Mouse (Mus musculus) embryonic stem cell, embryonic (primary cell): ENCODE data around the gene Trpc7.

ENCODE experiments used
- CTCF ChIA-PET, 4 experiments: fragments of 300-600 bp in 2 of 4; fragments of 350-600 bp in 2 of 4; sonication (Branson Sonifier 250); formaldehyde crosslinking; loops; one replicate each; lab custom pipeline; 2022; ENCODE audit warnings: inconsistent platforms in 2 of 4; lab: Charles Lee
- POLR2A ChIA-PET, 4 experiments: fragments of 300-600 bp in 2 of 4; fragments of 350-600 bp in 2 of 4; sonication (Branson Sonifier 250); formaldehyde crosslinking; loops; one replicate each; lab custom pipeline; 2022; ENCODE audit warnings: antibody characterized with exemption in 4 of 4, inconsistent platforms in 1 of 4; lab: Charles Lee

Trpc7 gene

DNA sequence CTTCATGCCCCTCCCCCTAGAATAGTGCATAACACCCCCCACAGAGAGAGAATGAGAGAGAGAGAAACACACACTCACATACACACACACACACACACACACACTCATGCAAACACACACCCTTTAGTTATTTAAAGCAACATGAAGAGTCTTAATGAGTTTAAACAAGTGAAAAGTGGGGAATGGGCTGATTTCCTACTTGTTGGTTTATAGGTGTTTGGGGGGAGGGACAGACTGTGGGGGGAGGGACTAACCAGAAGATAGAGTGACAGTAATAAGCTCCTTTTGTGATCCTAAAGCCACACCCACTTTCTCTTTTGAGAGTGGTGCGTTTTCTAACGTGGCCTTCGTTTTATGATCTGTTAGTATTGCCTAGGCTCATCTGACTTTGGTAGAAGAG lies at the start of gene Trpc7:
TSS of gene Trpc7 (minus strand) at position 101 of the 400 bp plus-strand sequence.
- CTCF ChIA-PET: interaction anchor here in 1 of 4 experiments (0.7 kb wide), 1 partner anchor 519 kb away, joined by 6 read pairs; no protein-coding TSS in a partner anchor

DNA sequence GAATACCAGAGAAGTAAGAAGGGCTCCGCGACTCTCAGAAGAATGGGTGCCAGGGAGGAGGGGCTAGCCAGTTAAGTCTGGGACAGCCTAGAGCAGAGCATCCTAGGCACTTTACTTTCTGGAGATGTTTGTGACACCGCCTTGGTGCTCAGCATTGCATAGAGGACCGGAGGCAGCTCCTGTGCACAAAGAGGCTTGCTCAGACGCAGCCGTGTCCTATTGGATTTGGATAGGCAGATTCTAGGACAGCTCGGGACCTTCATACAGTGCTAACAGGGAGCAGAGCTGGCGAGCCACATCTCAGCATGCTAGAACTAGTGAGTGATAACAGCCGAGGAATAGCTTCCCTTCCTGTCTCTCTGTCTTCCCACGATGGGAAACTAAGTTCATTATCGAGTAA lies 43.5 kb upstream of the Trpc7 start:
- ChIA-PET CTCF (interaction anchor here in 1 of 4 experiments (0.9 to 1.1 kb wide), 3 partner anchors 15 to 330 kb away, joined by 3 to 4 read pairs (median 3); no protein-coding TSS in a partner anchor), POLR2A (interaction anchor here in 2 of 4 experiments (0.7 to 1.6 kb wide), 3 partner anchors 45 to 133 kb away, joined by 4 read pairs; no protein-coding TSS in a partner anchor)

More for the DNA sequence above, at the start of gene Trpc7:
- POLR2A ChIA-PET: interaction anchor here in 2 of 4 experiments (0.6 to 2.1 kb wide), 2 partner anchors 12 to 14 kb away, joined by 3 to 4 read pairs; no protein-coding TSS in a partner anchor

DNA sequence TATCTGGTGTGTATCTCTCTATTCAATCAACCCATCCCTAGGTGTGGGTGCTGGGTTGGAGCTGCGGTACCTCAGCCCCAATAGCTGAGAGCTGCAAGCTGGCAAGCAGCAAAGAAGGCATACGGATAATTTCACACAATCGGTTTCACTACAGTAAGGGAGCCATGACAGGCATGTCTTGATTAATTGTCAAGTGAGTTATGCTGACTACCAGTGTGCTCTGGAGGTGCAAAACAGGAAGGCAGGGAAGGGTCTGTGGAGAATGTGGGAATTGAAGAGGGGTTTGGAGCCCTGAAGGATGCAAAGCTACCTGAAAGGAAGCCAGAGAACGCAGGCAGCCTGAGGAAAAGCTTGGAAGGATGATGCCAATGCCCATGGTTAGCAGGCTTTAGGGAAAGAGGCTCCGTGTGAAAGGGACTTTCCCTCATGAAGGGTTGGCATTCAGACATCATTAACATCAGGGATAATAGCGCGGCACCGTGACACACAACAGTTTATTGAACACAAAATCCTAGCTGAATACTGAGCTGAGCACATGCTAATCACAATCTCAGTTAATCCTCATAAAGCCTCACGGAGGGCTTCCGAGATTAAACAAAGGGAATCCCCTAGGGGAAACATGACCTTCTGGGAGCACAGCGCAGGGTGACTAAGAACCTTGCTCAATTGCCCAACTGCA lies 38.2 kb upstream of the Trpc7 start:
- POLR2A ChIA-PET: interaction anchor here in 2 of 4 experiments (0.6 to 1.9 kb wide), 7 partner anchors 11 to 192 kb away, joined by 3 to 6 read pairs (median 3); no protein-coding TSS in a partner anchor

GRCm38 (mm10) chr13:56930421-56930820 lies 34.6 kb upstream of the Trpc7 start:
- POLR2A ChIA-PET: no interaction called here
- CTCF ChIA-PET: no interaction called here

More for the DNA sequence above, 38.2 kb upstream of the Trpc7 start:
- CTCF ChIA-PET: interaction anchor here in 1 of 4 experiments (0.6 kb wide), 1 partner anchor 79 kb away, joined by 3 read pairs; no protein-coding TSS in a partner anchor

DNA sequence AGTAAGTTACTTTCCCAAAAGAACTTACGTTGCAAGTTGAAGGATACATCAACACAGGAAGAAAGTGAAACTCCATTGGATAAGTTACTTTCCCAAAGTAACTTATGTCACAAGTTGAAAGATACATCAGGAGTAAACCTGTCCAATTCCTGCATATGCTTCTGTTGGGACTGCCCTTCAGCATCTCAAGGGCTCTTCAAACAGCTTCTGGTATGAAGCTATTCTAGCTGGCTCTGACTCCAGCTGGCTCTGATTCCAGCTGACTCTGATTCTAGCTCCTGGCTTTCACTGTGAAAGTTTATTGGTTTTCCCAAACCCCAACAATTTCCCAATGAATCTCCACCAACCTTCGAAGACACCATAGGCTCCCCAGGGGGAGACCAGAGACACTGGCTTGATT lies 27.2 kb upstream of the Trpc7 start:
- ChIA-PET CTCF (interaction anchor here in 2 of 4 experiments (0.7 to 1.2 kb wide), 3 partner anchors 117 to 986 kb away, joined by 3 read pairs; no protein-coding TSS in a partner anchor), POLR2A (interaction anchor here in 1 of 4 experiments (1.2 to 1.9 kb wide), 2 partner anchors 13 to 23 kb away, joined by 3 to 4 read pairs; no protein-coding TSS in a partner anchor)

DNA sequence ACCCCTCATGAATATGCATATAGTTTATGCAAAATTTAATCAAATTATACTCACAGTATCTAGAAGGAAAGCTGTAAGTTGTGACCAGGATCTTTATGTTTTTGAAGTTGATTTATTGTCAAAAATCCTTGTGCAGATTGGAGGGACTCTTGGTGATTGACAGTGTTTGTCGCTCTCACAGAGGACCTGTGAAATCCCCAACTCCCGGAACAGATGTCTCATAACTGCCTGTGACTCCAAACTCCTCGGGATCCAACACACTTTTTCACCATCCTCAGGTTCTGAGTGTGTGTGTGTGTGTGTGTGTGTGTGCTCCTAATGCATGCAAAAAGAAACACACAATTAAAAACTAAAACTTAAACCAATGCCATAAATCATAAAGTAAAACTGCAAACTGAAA lies 25.5 kb upstream of the Trpc7 start:
- ChIA-PET CTCF (interaction anchor here in 1 of 4 experiments (0.6 kb wide), 1 partner anchor 19 kb away, joined by 3 read pairs; no protein-coding TSS in a partner anchor), POLR2A (no interaction called here)

GRCm38 (mm10) chr13:56914721-56915120 lies 18.9 kb upstream of the Trpc7 start:
- CTCF ChIA-PET: interaction anchor here in 1 of 4 experiments (0.6 kb wide), 1 partner anchor 25 kb away, joined by 3 read pairs; no protein-coding TSS in a partner anchor
- POLR2A ChIA-PET: no interaction called here

GRCm38 (mm10) chr13:56911093-56911492 lies 15.3 kb upstream of the Trpc7 start:
- POLR2A ChIA-PET: interaction anchor here in 3 of 4 experiments (0.6 to 1.0 kb wide), 3 partner anchors 11 to 44 kb away, joined by 3 read pairs; no protein-coding TSS in a partner anchor
- CTCF ChIA-PET: no interaction called here

- POLR2A ChIA-PET: interaction anchor here in 2 of 4 experiments (0.6 to 2.1 kb wide), 3 partner anchors 12 to 192 kb away, joined by 3 to 4 read pairs (median 3); no protein-coding TSS in a partner anchor
- CTCF ChIA-PET: interaction anchor here in 2 of 4 experiments (0.7 to 1.7 kb wide), 2 partner anchors 374 to 519 kb away, joined by 5 to 6 read pairs; no protein-coding TSS in a partner anchor
Observed at GRCm38 (mm10) chr13:56895386-56895785, 407 bp downstream of the Trpc7 start.

- ChIA-PET POLR2A (interaction anchor here in 2 of 4 experiments (0.9 to 2.1 kb wide), 2 partner anchors 15 to 44 kb away, joined by 4 read pairs; no protein-coding TSS in a partner anchor), CTCF (interaction anchor here in 2 of 4 experiments (0.6 to 1.7 kb wide), 2 partner anchors 14 to 375 kb away, joined by 3 to 5 read pairs; no protein-coding TSS in a partner anchor)
Observed at GRCm38 (mm10) chr13:56894543-56894942, 1.2 kb downstream of the Trpc7 start.

DNA sequence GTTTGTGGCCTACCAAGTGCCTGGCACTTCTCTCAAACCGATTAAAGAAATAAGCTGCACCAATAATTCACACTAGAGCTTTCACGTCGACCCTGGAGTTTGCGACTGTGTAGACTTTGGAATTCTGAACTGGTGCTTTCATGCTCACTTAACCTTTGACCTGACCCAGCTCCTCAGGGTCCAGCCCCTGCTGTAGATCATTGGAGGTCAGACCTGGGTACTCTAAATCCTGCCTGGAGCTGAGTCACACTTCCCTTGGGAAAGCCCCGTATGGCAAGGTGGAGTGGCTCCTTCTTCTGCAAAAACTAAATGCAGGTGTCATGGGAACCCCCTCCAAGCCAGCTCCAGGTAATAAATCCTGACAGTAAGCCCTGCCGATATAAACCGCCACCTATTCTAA lies 5.9 kb downstream of the Trpc7 start:
- ChIA-PET POLR2A (interaction anchor here in 1 of 4 experiments (1.7 kb wide), 1 partner anchor 10 kb away, joined by 4 read pairs; no protein-coding TSS in a partner anchor), CTCF (interaction anchor here in 2 of 4 experiments (1.0 to 1.5 kb wide), 2 partner anchors 25 to 369 kb away, joined by 3 read pairs; no protein-coding TSS in a partner anchor)

DNA sequence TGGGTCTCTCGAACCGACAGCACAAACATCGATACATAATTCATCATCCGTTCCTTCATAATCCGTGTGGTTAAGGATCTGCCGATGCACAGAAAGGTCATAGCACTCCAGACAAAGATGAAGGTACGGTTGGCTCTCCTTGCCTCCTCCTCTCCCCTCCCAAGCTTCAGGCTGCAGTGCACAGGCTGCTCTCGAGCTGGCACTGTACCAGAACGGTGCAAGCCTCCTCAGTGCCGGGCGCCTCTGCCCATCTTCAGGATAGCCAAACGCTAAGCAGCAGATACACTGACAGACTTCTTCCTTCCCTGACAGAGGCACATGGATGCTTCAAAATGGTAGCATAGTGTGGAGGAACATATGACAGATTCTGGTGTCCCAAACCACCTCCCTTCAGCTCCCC lies 12.9 kb downstream of the Trpc7 start:
- POLR2A ChIA-PET: no interaction called here
- CTCF ChIA-PET: interaction anchor here in 1 of 4 experiments (1.1 kb wide), 1 partner anchor 377 kb away, joined by 3 read pairs; no protein-coding TSS in a partner anchor

DNA sequence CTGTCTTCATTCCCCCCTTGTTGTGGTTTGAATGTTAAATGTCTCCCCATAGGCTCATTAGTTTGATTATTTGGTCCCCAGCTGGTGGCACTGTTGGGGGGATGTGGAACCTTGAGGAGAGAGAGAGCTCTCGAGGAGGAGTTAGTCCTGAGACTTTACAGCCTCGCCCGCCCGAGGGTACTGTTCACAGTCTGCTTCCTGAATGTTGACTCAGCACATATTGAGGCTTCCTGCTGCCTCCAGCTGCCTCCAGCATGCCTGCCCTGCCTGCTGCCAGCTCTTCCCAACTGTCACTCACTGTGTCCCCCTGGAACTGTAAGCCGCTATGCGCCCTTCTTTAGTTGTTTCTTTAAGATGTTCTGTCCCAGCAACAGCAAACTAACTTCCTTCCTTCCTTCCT lies 31.2 kb downstream of the Trpc7 start:
- ChIA-PET CTCF (no interaction called here), POLR2A (no interaction called here)

DNA sequence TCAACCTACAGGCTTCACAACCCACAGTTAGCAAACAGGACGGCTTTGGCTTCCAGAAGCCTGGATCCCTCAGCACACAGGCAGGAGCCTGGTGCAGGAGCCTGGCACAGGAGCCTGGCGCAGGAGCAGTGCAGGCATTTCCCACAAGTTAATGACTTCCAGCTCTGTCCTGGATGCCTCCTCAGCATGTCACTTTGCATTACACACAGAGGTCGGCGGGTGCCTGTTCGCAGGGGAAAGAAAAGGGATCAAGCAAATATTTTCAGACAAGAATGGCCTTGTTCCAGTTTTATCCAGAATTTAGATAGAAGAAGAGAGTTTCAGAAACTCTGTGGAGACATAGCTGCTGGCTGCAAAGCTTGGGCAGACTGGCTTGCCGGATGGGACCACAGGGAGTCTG lies 33.8 kb downstream of the Trpc7 start:
- POLR2A ChIA-PET: interaction anchor here in 1 of 4 experiments (1.3 kb wide), 1 partner anchor 12 kb away, joined by 3 read pairs; no protein-coding TSS in a partner anchor
- CTCF ChIA-PET: interaction anchor here in 2 of 4 experiments (0.8 to 1.1 kb wide), 3 partner anchors 93 to 106 kb away, joined by 3 to 4 read pairs (median 3); no protein-coding TSS in a partner anchor

DNA sequence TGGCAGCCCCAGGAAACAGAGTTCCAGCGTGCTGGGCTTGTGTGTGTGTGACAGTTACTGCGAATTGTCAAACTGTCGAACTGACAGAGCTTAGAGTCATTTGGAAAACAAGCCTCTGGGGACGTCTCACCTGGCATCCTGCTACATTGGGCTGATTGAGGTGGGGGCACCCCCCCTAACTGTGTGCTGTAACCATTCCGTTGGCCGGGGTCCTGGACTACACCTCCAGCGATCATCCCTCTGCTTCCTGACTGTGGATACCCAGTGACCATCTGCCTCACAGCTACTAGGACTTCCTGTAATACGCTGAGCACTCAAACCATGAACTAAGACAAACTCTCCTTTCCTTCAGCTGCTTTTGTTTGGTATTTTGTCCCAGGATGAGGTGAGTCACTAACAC lies 41.3 kb downstream of the Trpc7 start:
- ChIA-PET CTCF (interaction anchor here in 1 of 4 experiments (0.8 kb wide), 1 partner anchor 48 kb away, joined by 3 read pairs; no protein-coding TSS in a partner anchor), POLR2A (no interaction called here)

GRCm38 (mm10) chr13:56853436-56853835 lies 42.4 kb downstream of the Trpc7 start:
- ChIA-PET CTCF (no interaction called here), POLR2A (interaction anchor here in 1 of 4 experiments (0.7 kb wide), 1 partner anchor 253 kb away, joined by 3 read pairs; no protein-coding TSS in a partner anchor)

- POLR2A ChIA-PET: no interaction called here
- CTCF ChIA-PET: no interaction called here
Observed at GRCm38 (mm10) chr13:56845866-56846265, 49.9 kb downstream of the Trpc7 start.

- POLR2A ChIA-PET: no interaction called here
Observed at GRCm38 (mm10) chr13:56815471-56815870, 80.3 kb downstream of the Trpc7 start.

More at GRCm38 (mm10) chr13:56815471-56815870, 80.3 kb downstream of the Trpc7 start:
- CTCF ChIA-PET: interaction anchor here (0.6 to 1.8 kb wide), 7 partner anchors 9 to 444 kb away, joined by 3 to 6 read pairs (median 3); no protein-coding TSS in a partner anchor
